Mouse (Mus musculus): ENCODE results near the gene Dhx57. TPM values are rescaled to one million over a fixed set of nuclear protein-coding genes. Genes with fewer than 3 reads are reported as not detected.
"Not testable (repeated sequence)": the region's sequence is repeated elsewhere in the genome, so short reads cannot be mapped to it uniquely, and the experiment has no call there.

Gene Dhx57
- total and polyA plus RNA-seq, 3 experiments: 3.4 to 6.8 TPM; not detected in 1

- H3K27ac ChIP-seq (ENCODE audit: control insufficient read depth, low read depth, low read length); H3K27me3 ChIP-seq (ENCODE audit: control insufficient read depth in 1 of 2, insufficient read depth in 2 of 2, low read length in 2 of 2); DNase-seq (ENCODE audit: low read depth, low spot score); H3K36me3 ChIP-seq (ENCODE audit: control insufficient read depth in 1 of 2, insufficient read depth in 2 of 2, low read length in 2 of 2); H3K4me1 ChIP-seq (ENCODE audit: control insufficient read depth in 1 of 2, insufficient read depth in 2 of 2, low read length in 2 of 2); H3K4me3 ChIP-seq (ENCODE audit: control insufficient read depth in 1 of 2, insufficient read depth in 1 of 2, low read depth in 2 of 2, low read length in 2 of 2); H3K9me3 ChIP-seq (replicated peaks; ENCODE audit: insufficient read depth, low read length); H3K9ac ChIP-seq (ENCODE audit: control insufficient read depth, low read depth, low read length, poor library complexity, severe bottlenecking); H3K79me2 ChIP-seq (ENCODE audit: control insufficient read depth, insufficient read depth, low read length, poor library complexity): not testable (repeated sequence)
These were observed 19.7 kb downstream of the Dhx57 start for GRCm38 (mm10) chr17:80270622-80271021.

GRCm38 (mm10) chr17:80268151-80268550 lies 22.1 kb downstream of the Dhx57 start:
- TF ChIP-seq POLR2A (IDR thresholded peaks at IDR 0.05; ENCODE audit: control insufficient read depth in 1 of 2, insufficient read depth in 1 of 2, low read depth in 1 of 2, low read length in 2 of 2, poor library complexity in 1 of 2): no peak
- no peak for TF ChIP-seq JUND (IDR thresholded peaks at IDR 0.05; ENCODE audit: low read depth, low read length)
- TF ChIP-seq HCFC1 (IDR thresholded peaks at IDR 0.05; ENCODE audit: low read depth, low read length): no peak
- no peak for TF ChIP-seq ZNF384 (IDR thresholded peaks at IDR 0.05; ENCODE audit: low read depth, low read length)
- H3K9ac ChIP-seq (ENCODE audit: control insufficient read depth, low read depth, low read length, poor library complexity, severe bottlenecking): no peak overlapping the region
- no peaks in the 10 kb centered on the region for H3K79me2 ChIP-seq (ENCODE audit: control insufficient read depth, insufficient read depth, low read length, poor library complexity)
- no peaks in the 10 kb centered on the region for H3K27me3 ChIP-seq (ENCODE audit: control insufficient read depth in 1 of 2, insufficient read depth in 2 of 2, low read length in 2 of 2)
- H3K4me3 ChIP-seq (ENCODE audit: control insufficient read depth in 1 of 2, insufficient read depth in 1 of 2, low read depth in 2 of 2, low read length in 2 of 2): no peak overlapping the region
- no peak overlapping the region for H3K27ac ChIP-seq (ENCODE audit: control insufficient read depth, low read depth, low read length)
- no peaks in the 10 kb centered on the region for H3K9me3 ChIP-seq (replicated peaks; ENCODE audit: insufficient read depth, low read length)
- H3K36me3 ChIP-seq (ENCODE audit: control insufficient read depth in 1 of 2, insufficient read depth in 2 of 2, low read length in 2 of 2): no peaks in the 10 kb centered on the region
- DNase-seq (ENCODE audit: low read depth, low spot score): no peak
- H3K4me1 ChIP-seq (ENCODE audit: control insufficient read depth in 1 of 2, insufficient read depth in 2 of 2, low read length in 2 of 2): no peaks in the 10 kb centered on the region

- Histone ChIP-seq H3K79me2 (ENCODE audit: control insufficient read depth, insufficient read depth, low read length, poor library complexity) (no peaks in the 10 kb centered on the region), H3K27me3 (ENCODE audit: control insufficient read depth in 1 of 2, insufficient read depth in 2 of 2, low read length in 2 of 2) (no peaks in the 10 kb centered on the region), H3K4me1 (ENCODE audit: control insufficient read depth in 1 of 2, insufficient read depth in 2 of 2, low read length in 2 of 2) (no peaks in the 10 kb centered on the region), H3K36me3 (ENCODE audit: control insufficient read depth in 1 of 2, insufficient read depth in 2 of 2, low read length in 2 of 2) (no peaks in the 10 kb centered on the region), H3K4me3 (ENCODE audit: control insufficient read depth in 1 of 2, insufficient read depth in 1 of 2, low read depth in 2 of 2, low read length in 2 of 2) (no peak overlapping the region), H3K27ac (ENCODE audit: control insufficient read depth, low read depth, low read length) (no peak overlapping the region), H3K9ac (ENCODE audit: control insufficient read depth, low read depth, low read length, poor library complexity, severe bottlenecking) (no peak overlapping the region), H3K9me3 (replicated peaks; ENCODE audit: insufficient read depth, low read length) (no peaks in the 10 kb centered on the region)
- TF ChIP-seq ZNF384 (IDR thresholded peaks at IDR 0.05; ENCODE audit: low read depth, low read length) (no peak), MYC (IDR thresholded peaks at IDR 0.05; ENCODE audit: low read depth, low read length) (no peak), UBTF (IDR thresholded peaks at IDR 0.05; ENCODE audit: borderline replicate concordance, insufficient read depth, low read depth, low read length) (no peak), ZC3H11A (IDR thresholded peaks at IDR 0.05; ENCODE audit: low read depth, low read length) (no peak), NRF1 (IDR thresholded peaks at IDR 0.05; ENCODE audit: insufficient read depth, low read depth, low read length, poor library complexity, severe bottlenecking) (no peak), SMC3 (IDR thresholded peaks at IDR 0.05; ENCODE audit: low read depth, low read length) (no peak), BHLHE40 (IDR thresholded peaks at IDR 0.05; ENCODE audit: borderline replicate concordance, low read depth, low read length) (no peak)
- no peak for DNase-seq (ENCODE audit: low read depth, low spot score)
These were observed 23.2 kb downstream of the Dhx57 start for GRCm38 (mm10) chr17:80267065-80267464.
